Mouse (Mus musculus): ENCODE measurements around the gene Ptprm.

GRCm38 (mm10) chr17:66749976-66750375, 604.3 kb downstream of the Ptprm start:
- TF ChIP-seq GATA1 (IDR thresholded peaks at IDR 0.05; ENCODE audit: low read length) (no peak), TAL1 (IDR thresholded peaks at IDR 0.05; ENCODE audit: low read length) (no peak)
